Mouse (Mus musculus) liver, embryonic 13.5 days (tissue): ENCODE measurements around the gene B3gnt5. TPM values are rescaled to one million over a fixed set of nuclear protein-coding genes. Genes with fewer than 3 reads are reported as not detected.

Experiments used
- ATAC-seq: fragments of 200-750 bp; cut with Nextera tagmentation; 2 replicates; pipeline ENCODE4 v1.8.0; 2017; ENCODE audit warnings: low read depth, mild to moderate bottlenecking, moderate number of reproducible peaks, moderate library complexity
- DNase-seq: peaks from one replicate; pipeline ENCODE4 v3.0.0; 2022
- H3K27ac ChIP-seq: fragments of 300-500 bp; sonication (generic); 2 replicates; pipeline ENCODE4 v1.5.1; 2015; ENCODE audit warnings: moderate library complexity, mild to moderate bottlenecking, inconsistent platforms
- H3K27me3 ChIP-seq: fragments of 300-500 bp; sonication (generic); 2 replicates; pipeline ENCODE4 v1.6.1; 2015; ENCODE audit warnings: mild to moderate bottlenecking, inconsistent platforms
- H3K36me3 ChIP-seq: fragments of 300-500 bp; sonication (generic); 2 replicates; pipeline ENCODE4 v1.6.1; 2015; ENCODE audit warnings: mild to moderate bottlenecking, inconsistent platforms
- H3K4me1 ChIP-seq: fragments of 300-500 bp; sonication (generic); replicated peaks from 2 replicates; pipeline ENCODE4 v1.6.1; 2015; ENCODE audit warnings: inconsistent platforms
- H3K4me2 ChIP-seq: fragments of 300-500 bp; sonication (generic); 2 replicates; pipeline ENCODE4 v1.6.1; 2015; ENCODE audit warnings: inconsistent platforms, mild to moderate bottlenecking, moderate library complexity
- H3K4me3 ChIP-seq: fragments of 300-500 bp; sonication (generic); replicated peaks from 2 replicates; pipeline ENCODE4 v1.5.1; 2015; ENCODE audit warnings: mild to moderate bottlenecking, inconsistent platforms
- H3K9ac ChIP-seq: fragments of 300-500 bp; sonication (generic); 2 replicates; pipeline ENCODE4 v1.6.1; 2015; ENCODE audit warnings: mild to moderate bottlenecking, inconsistent platforms
- H3K9me3 ChIP-seq: fragments of 300-500 bp; sonication (generic); replicated peaks from 2 replicates; pipeline ENCODE4 v1.6.1; 2016; ENCODE audit warnings: inconsistent platforms
- WGBS: fragments of 180-500 bp; shearing (Covaris S2); methylation state at CpG from one replicate; pipeline ENCODE4 v1.1.7; 2015; ENCODE audit not compliant: insufficient replicate concordance; 5-methylcytosine and 5-hydroxymethylcytosine counted together
- polyA plus RNA-seq: library from polyadenylated mRNA; unstranded; fragments of >200 nt; fragmentation: Nextera tagmentation; extraction: Ambion mirVana; gene quantifications from 2 replicates; pipeline ENCODE4 v1.2.1, GENCODE M21; 2015

The B3gnt5 gene
- polyA plus RNA-seq, 1 experiment from 2014 or later = 1.4 TPM

GRCm38 (mm10) chr16:19818801-19819200 is 58.8 kb downstream of the B3gnt5 start:
- Histone ChIP-seq H3K27me3 (no peaks in the 10 kb centered on the region), H3K4me1 (no peaks in the 10 kb centered on the region), H3K9me3 (no peaks in the 10 kb centered on the region), H3K4me2 (no peak overlapping the region), H3K36me3 (no peaks in the 10 kb centered on the region), H3K4me3 (no peak overlapping the region), H3K27ac (no peak overlapping the region), H3K9ac (no peak overlapping the region)
- ATAC-seq (no peak), DNase-seq (no peak)
- 66% methylated on average over 2 of the region's 2 CpGs for WGBS

Other genes starting within 250 kb of the B3gnt5 start
- gene Olfr167, start 237.9 kb upstream of the B3gnt5 start, polyA plus RNA-seq = not detected in 2 replicates
- not detected in 2 replicates for gene Olfr168, start 224.7 kb upstream of the B3gnt5 start, polyA plus RNA-seq
- gene Olfr169, start 188.4 kb upstream of the B3gnt5 start, polyA plus RNA-seq = not detected in 2 replicates
- gene Olfr170, start 148.3 kb upstream of the B3gnt5 start, polyA plus RNA-seq = not detected in 2 replicates
- not detected in 2 replicates for gene Olfr171, start 130.3 kb upstream of the B3gnt5 start, polyA plus RNA-seq
- 0.03 and 0.07 TPM in 2 replicates for gene Lamp3, start 53.8 kb upstream of the B3gnt5 start, polyA plus RNA-seq
- gene Klhl6, start 222.8 kb downstream of the B3gnt5 start, polyA plus RNA-seq = 10.8 and 13.1 TPM in 2 replicates